9 mouse cellular contexts compared by ENCODE assay signal in genomic region chr11:75047736-75048407, GRCm38 (mm10).
DNase-seq lines count a peak whose midpoint lies in the region; ATAC-seq and TF ChIP-seq lines count a peak whose summit lies in the region.
"Had no signal": no experiment of that assay in that cellular context is flagged by ENCODE, and none has a peak within 500 bp of the region (broad histone marks: within the 10 kb centered on the region; RNA-seq: fewer than 3 reads in every experiment).

No protein-coding gene starts in this region.

- no peak for ATAC-seq in heart, embryonic 15.5 days (replicated peaks; ENCODE audit: insufficient number of reproducible peaks, insufficient read depth, low FRiP score, low read depth)
- ATAC-seq: midbrain, embryonic 13.5 days had no signal

- no peaks in the 10 kb centered on the region for H3K79me2 ChIP-seq in myocyte (ENCODE audit: control insufficient read depth, insufficient read depth)

- 73% methylated on average over 7 of the region's 7 CpGs for WGBS in heart, embryonic 15.5 days

- peak overlapping the region; percentile 7; the same call in 1 of the 2 replicates for H3K4me2 ChIP-seq in heart, embryonic 15.5 days
- H3K4me2 ChIP-seq in myocyte (ENCODE audit: low read depth) = peak overlapping the region; percentile 7
- H3K4me2 ChIP-seq: midbrain, embryonic 13.5 days had no signal

- TF ChIP-seq POLR2A in embryonic fibroblast, embryonic 13.5 days (IDR thresholded peaks at IDR 0.05; ENCODE audit: low read depth, low read length) = no peak
- TF ChIP-seq POLR2A in myocyte (IDR thresholded peaks at IDR 0.05; ENCODE audit: insufficient read length, low read depth) = no peak

- no peak overlapping the region for H3ac ChIP-seq in myocyte (ENCODE audit: control insufficient read depth, insufficient read length)

- H3K9ac ChIP-seq in heart, embryonic 15.5 days = no peak overlapping the region
- H3K9ac ChIP-seq: midbrain, embryonic 13.5 days had no signal

- no peak for TF ChIP-seq CTCF in layer of hippocampus, adult 2 months (conservative IDR thresholded peaks at IDR 0.05)
- TF ChIP-seq CTCF in embryonic fibroblast, embryonic 13.5 days (IDR thresholded peaks at IDR 0.05; ENCODE audit: borderline replicate concordance, insufficient read depth, low read length) = no peak

- no peak overlapping the region for H3K4me3 ChIP-seq in layer of hippocampus, adult 2 months
- no peak overlapping the region for H3K4me3 ChIP-seq in embryonic fibroblast, embryonic 13.5 days (ENCODE audit: insufficient read depth, low read length)
- H3K4me3 ChIP-seq in heart, embryonic 15.5 days = no peak overlapping the region
- H3K4me3 ChIP-seq in myocyte = no peak overlapping the region
- H3K4me3 ChIP-seq: midbrain, embryonic 13.5 days had no signal

- H3K27ac ChIP-seq in layer of hippocampus, adult 2 months = peak overlapping the region; percentile 21; the same call in 1 of the 2 replicates
- H3K27ac ChIP-seq in embryonic fibroblast, embryonic 13.5 days (ENCODE audit: insufficient read depth, low read length) = 0 out of 2 replicates have a peak overlapping the region, but pooled peaks have one; percentile 14
- H3K27ac ChIP-seq in heart, embryonic 15.5 days = peak overlapping the region; percentile 86
- H3K27ac ChIP-seq: midbrain, embryonic 13.5 days had no signal

- H3K27me3 ChIP-seq in heart, embryonic 15.5 days = no peaks in the 10 kb centered on the region
- H3K27me3 ChIP-seq in myocyte (ENCODE audit: control insufficient read depth, insufficient read depth, insufficient read length) = no peaks in the 10 kb centered on the region
- H3K27me3 ChIP-seq: midbrain, embryonic 13.5 days had no signal

- peaks cover 41% of the 10 kb centered on the region for H3K4me1 ChIP-seq in embryonic fibroblast, embryonic 13.5 days (ENCODE audit: control insufficient read depth, insufficient read depth, low read length)
- peaks cover 61% of the 10 kb centered on the region for H3K4me1 ChIP-seq in heart, embryonic 15.5 days (replicated peaks)

- H3K9me3 ChIP-seq in heart, embryonic 15.5 days (replicated peaks) = no peaks in the 10 kb centered on the region
- H3K9me3 ChIP-seq: midbrain, embryonic 13.5 days had no signal

- no peaks in the 10 kb centered on the region for H3K36me3 ChIP-seq in heart, embryonic 15.5 days
- H3K36me3 ChIP-seq in myocyte (ENCODE audit: control insufficient read depth, insufficient read depth) = peaks cover 10% of the 10 kb centered on the region

- no peak for DNase-seq in layer of hippocampus, adult 2 months (ENCODE audit: low spot score in 2 of 2)
- no peak for DNase-seq in layer of hippocampus, postnatal 10 days (ENCODE audit: low spot score in 2 of 2)
- DNase-seq in right cerebral cortex, postnatal 36 days (ENCODE audit: low spot score in 2 of 2) = no peak
- DNase-seq in cerebellum, adult 11 months = no peak
- DNase-seq: thymus, adult 2 months had no signal

TF ChIP-seq in myocyte, 11 proteins besides CTCF, POLR2A, EP300 and RAD21:
- TF ChIP-seq E2F4 (IDR thresholded peaks at IDR 0.05; ENCODE audit: insufficient read depth) (no peak), USF1 (IDR thresholded peaks at IDR 0.05; ENCODE audit: low read depth) (no peak), MYOD1 (IDR thresholded peaks at IDR 0.05; ENCODE audit: control insufficient read depth in 1 of 3, insufficient read length in 2 of 3, low read depth in 2 of 3) (no peak), REST (IDR thresholded peaks at IDR 0.05; ENCODE audit: insufficient read depth, insufficient read length) (no peak), TCF3 (IDR thresholded peaks at IDR 0.05; ENCODE audit: insufficient read length, low read depth) (no peak), MYOG (IDR thresholded peaks at IDR 0.05; ENCODE audit: control insufficient read depth in 1 of 3, insufficient read depth in 1 of 3, insufficient read length in 2 of 3, low read depth in 2 of 3) (no peak), POLR2AphosphoS2 (IDR thresholded peaks at IDR 0.05; ENCODE audit: insufficient read length, low read depth) (no peak), TCF12 (IDR thresholded peaks at IDR 0.05; ENCODE audit: insufficient read depth, poor library complexity, severe bottlenecking) (no peak), SRF (IDR thresholded peaks at IDR 0.05; ENCODE audit: control insufficient read depth, insufficient read length, low read depth) (no peak), CEBPB (IDR thresholded peaks at IDR 0.05; ENCODE audit: insufficient read depth, poor library complexity, severe bottlenecking) (no peak), MAX (IDR thresholded peaks at IDR 0.05; ENCODE audit: low read depth) (no peak)

Comparison
In these comparisons a context has a peak if more than half of its experiments do, and no peak if none do; other contexts are left out.
1. H3K27ac ChIP-seq: peak in every context shown above with its lines; median percentile 86 in heart, embryonic 15.5 days; 21 in layer of hippocampus, adult 2 months; 14 in embryonic fibroblast, embryonic 13.5 days.